Comparison of ENCODE assay signal across 13 mouse cellular contexts in genomic region chr17:50235943-50236701, GRCm38 (mm10). TPM values are rescaled to one million over a fixed set of nuclear protein-coding genes. Genes with fewer than 3 reads are reported as not detected.
A peak's percentile ranks its signal among the peaks of the same experiment; 100 is the strongest.
DNase-seq lines count a peak whose midpoint lies in the region; ATAC-seq lines count a peak whose summit lies in the region.
"Had no signal": no experiment of that assay in that cellular context is flagged by ENCODE, and none has a peak within 500 bp of the region (broad histone marks: within the 10 kb centered on the region; RNA-seq: fewer than 3 reads in every experiment).

No protein-coding gene starts in this region.

- WGBS in hindbrain, embryonic 13.5 days, result 38% methylated on average over 13 of the region's 13 CpGs
- 44% methylated on average over 13 of the region's 13 CpGs for WGBS in neural tube, embryonic 11.5 days
- 54% methylated on average over 13 of the region's 13 CpGs for WGBS in kidney, embryonic 16.5 days

- H3K27ac ChIP-seq in hindbrain, embryonic 13.5 days, result peak overlapping the region; percentile 93
- no peak overlapping the region for H3K27ac ChIP-seq in neural tube, embryonic 11.5 days (ENCODE audit: low read depth, low read length)
- no peak overlapping the region for H3K27ac ChIP-seq in kidney, embryonic 16.5 days (ENCODE audit: low read length)

- H3K9ac ChIP-seq in hindbrain, embryonic 13.5 days, result no peak overlapping the region
- no peak overlapping the region for H3K9ac ChIP-seq in neural tube, embryonic 11.5 days (ENCODE audit: low read length)
- H3K9ac ChIP-seq in kidney, embryonic 16.5 days (replicated peaks; ENCODE audit: low read length), result no peak overlapping the region

- H3K36me3 ChIP-seq in hindbrain, embryonic 13.5 days, result no peaks in the 10 kb centered on the region
- no peaks in the 10 kb centered on the region for H3K36me3 ChIP-seq in neural tube, embryonic 11.5 days (ENCODE audit: control insufficient read depth, insufficient read depth, low read length)
- H3K36me3 ChIP-seq in kidney, embryonic 16.5 days (ENCODE audit: insufficient read depth, low read length), result no peaks in the 10 kb centered on the region

- peak; percentile 56 to 64 for DNase-seq in cerebellum, postnatal 14 days
- DNase-seq in cerebellum, adult 11 months, result no peak
- peak; percentile 22 for DNase-seq in embryo, embryonic 11 days
- peak; percentile 30 for DNase-seq in neural tube, embryonic 11.5 days (ENCODE audit: low spot score)
- no peak for DNase-seq in lung, postnatal 25 days (ENCODE audit: low spot score)
- DNase-seq in adrenal gland, adult 8-10 months, result no peak
- DNase-seq: kidney, postnatal 36 days; lung, embryonic 14.5 days; right cerebral cortex, adult 18-20 months had no signal

- ATAC-seq in hindbrain, embryonic 13.5 days (ENCODE audit: low FRiP score), result peak; percentile 60
- peak; percentile 45 for ATAC-seq in neural tube, embryonic 11.5 days (ENCODE audit: insufficient read depth, low FRiP score, low TSS enrichment)
- no peak for ATAC-seq in kidney, embryonic 16.5 days (ENCODE audit: low FRiP score, low TSS enrichment)

- H3K4me1 ChIP-seq in hindbrain, embryonic 13.5 days (replicated peaks), result peaks cover 17% of the 10 kb centered on the region
- H3K4me1 ChIP-seq in neural tube, embryonic 11.5 days (ENCODE audit: control insufficient read depth, insufficient read depth, low read length), result no peaks in the 10 kb centered on the region
- no peaks in the 10 kb centered on the region for H3K4me1 ChIP-seq in kidney, embryonic 16.5 days (ENCODE audit: insufficient read depth, low read length)

- H3K27me3 ChIP-seq in hindbrain, embryonic 13.5 days, result peaks cover 10% of the 10 kb centered on the region; the same call in 1 of the 2 replicates
- no peaks in the 10 kb centered on the region for H3K27me3 ChIP-seq in neural tube, embryonic 11.5 days (ENCODE audit: control insufficient read depth, insufficient read depth, low read length)
- no peaks in the 10 kb centered on the region; the same call in 1 of the 2 replicates for H3K27me3 ChIP-seq in kidney, embryonic 16.5 days (ENCODE audit: insufficient read depth, low read length)

- no peak overlapping the region for H3K4me2 ChIP-seq in hindbrain, embryonic 13.5 days
- no peak overlapping the region for H3K4me2 ChIP-seq in neural tube, embryonic 11.5 days (ENCODE audit: low read depth)
- no peak overlapping the region for H3K4me2 ChIP-seq in kidney, embryonic 16.5 days (replicated peaks; ENCODE audit: low read depth, low read length)
- H3K4me2 ChIP-seq: lung, embryonic 14.5 days had no signal

- H3K9me3 ChIP-seq in hindbrain, embryonic 13.5 days, result no peaks in the 10 kb centered on the region
- no peaks in the 10 kb centered on the region for H3K9me3 ChIP-seq in neural tube, embryonic 11.5 days (ENCODE audit: control insufficient read depth, low read length)
- H3K9me3 ChIP-seq in kidney, embryonic 16.5 days (ENCODE audit: low read length), result no peaks in the 10 kb centered on the region

- no peak overlapping the region for H3K4me3 ChIP-seq in hindbrain, embryonic 13.5 days
- H3K4me3 ChIP-seq in neural tube, embryonic 11.5 days (ENCODE audit: low read depth, low read length), result no peak overlapping the region
- no peak overlapping the region for H3K4me3 ChIP-seq in kidney, embryonic 16.5 days (ENCODE audit: low read length)
- H3K4me3 ChIP-seq: erythroblast, embryonic 14.5 days had no signal

RNA-seq across cellular contexts. Expression of gene Rftn1, which starts 45.6 kb away (rescaled TPM):
- polyA plus RNA-seq in hindbrain, embryonic 13.5 days (2015; fragmentation: Nextera tagmentation; extraction: Ambion mirVana), result 14.2 and 17.0 TPM in 2 replicates
- polyA plus RNA-seq in neural tube, embryonic 11.5 days (2014; fragmentation: Nextera tagmentation; extraction: Ambion mirVana), result 6.9 and 7.8 TPM in 2 replicates
- polyA plus RNA-seq in kidney, embryonic 16.5 days (2015; fragmentation: Nextera tagmentation; extraction: Ambion mirVana), result 12.5 and 13.9 TPM in 2 replicates
- 10 to 100 TPM in 3 of 4 experiments, 1 to 10 TPM in 1; 9.1 to 12.9 (median 11.4) TPM for total RNA-seq in adrenal gland, adult 8-10 months (2022)

RNA-seq across cellular contexts. Expression of gene Dazl, which starts 57.3 kb away (rescaled TPM):
- 0.27 and 0.48 TPM in 2 replicates for polyA plus RNA-seq in hindbrain, embryonic 13.5 days (2015; fragmentation: Nextera tagmentation; extraction: Ambion mirVana)
- 0.20 TPM in 1 of 2 replicates, not detected in the other for polyA plus RNA-seq in neural tube, embryonic 11.5 days (2014; fragmentation: Nextera tagmentation; extraction: Ambion mirVana)
- polyA plus RNA-seq in kidney, embryonic 16.5 days (2015; fragmentation: Nextera tagmentation; extraction: Ambion mirVana), result 0.19 and 0.33 TPM in 2 replicates
- under 1 TPM; 0.14 to 0.27 (median 0.25) TPM for total RNA-seq in adrenal gland, adult 8-10 months (2022)
- total RNA-seq: monocyte, adult 5-6 weeks had no signal
- polyA plus RNA-seq: erythroblast, embryonic 14.5 days had no signal

Comparison
In these comparisons a context has a peak if more than half of its experiments do, and no peak if none do; other contexts are left out.
1. DNase-seq: peak in cerebellum, postnatal 14 days (2 of 2), embryo, embryonic 11 days (single experiment) and neural tube, embryonic 11.5 days (single experiment); none in cerebellum, adult 11 months (single experiment), lung, postnatal 25 days (single experiment) and adrenal gland, adult 8-10 months (single experiment).